Mouse (Mus musculus) heart, adult 2 months (tissue): ENCODE results near the gene Mtmr14.

ENCODE experiments used
- CTCF ChIP-seq: fragments of 200-600 bp; IDR thresholded peaks from 2 replicates; pipeline ENCODE4 v1.8.1; 2022; ENCODE audit warnings: antibody characterized with exemption, mild to moderate bottlenecking, moderate library complexity
- POLR2A ChIP-seq: fragments of 200-500 bp; IDR thresholded peaks from 2 replicates; pipeline ENCODE4 v1.6.1; 2011; ENCODE audit warnings: mild to moderate bottlenecking, low read depth, low read length, control low read depth; ENCODE audit not compliant: insufficient read depth

DNA sequence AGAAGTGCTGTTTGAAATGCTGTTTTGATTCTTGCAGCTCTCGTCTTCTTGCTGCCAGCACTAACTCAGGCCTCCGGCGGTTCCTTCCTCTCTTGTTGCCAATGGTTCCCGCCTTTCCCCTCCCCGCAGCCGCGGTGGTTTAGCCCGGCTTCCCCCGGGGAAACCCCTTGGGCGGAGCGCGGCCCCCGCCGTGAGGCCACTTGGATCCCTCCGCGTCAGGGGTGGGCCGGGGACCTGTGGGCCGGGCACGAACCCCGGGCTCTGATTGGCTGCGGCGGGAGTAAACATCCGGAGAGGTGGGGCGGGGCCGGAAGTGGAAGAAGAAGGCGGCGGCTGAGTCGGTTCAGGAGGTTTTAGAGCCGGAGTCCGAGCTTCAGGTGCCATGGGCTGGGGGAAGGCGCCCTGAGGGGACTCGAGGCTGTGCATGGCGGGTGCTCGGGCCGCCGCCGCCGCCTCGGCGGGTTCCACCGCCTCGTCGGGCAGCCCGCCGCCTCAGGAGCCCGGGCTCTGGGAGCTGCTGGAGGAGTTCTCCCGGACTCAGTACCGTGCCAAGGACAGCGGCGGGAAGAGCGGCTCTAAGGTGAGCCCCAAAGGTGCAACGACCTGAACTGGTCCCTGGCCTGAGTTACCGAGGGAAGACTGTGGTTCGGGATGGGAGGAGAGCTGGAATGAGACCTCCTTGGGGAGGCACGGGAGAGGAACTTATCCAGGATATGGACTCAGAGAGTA is at the start of gene Mtmr14:
- TF ChIP-seq POLR2A: peak; percentile 71
- no peak for TF ChIP-seq CTCF
